Mouse (Mus musculus): ENCODE data around the gene Agtr1b. TPM values are rescaled to one million over a fixed set of nuclear protein-coding genes. Genes with fewer than 3 reads are reported as not detected.

Gene Agtr1b
- total and polyA plus RNA-seq, 3 experiments: not detected

DNA sequence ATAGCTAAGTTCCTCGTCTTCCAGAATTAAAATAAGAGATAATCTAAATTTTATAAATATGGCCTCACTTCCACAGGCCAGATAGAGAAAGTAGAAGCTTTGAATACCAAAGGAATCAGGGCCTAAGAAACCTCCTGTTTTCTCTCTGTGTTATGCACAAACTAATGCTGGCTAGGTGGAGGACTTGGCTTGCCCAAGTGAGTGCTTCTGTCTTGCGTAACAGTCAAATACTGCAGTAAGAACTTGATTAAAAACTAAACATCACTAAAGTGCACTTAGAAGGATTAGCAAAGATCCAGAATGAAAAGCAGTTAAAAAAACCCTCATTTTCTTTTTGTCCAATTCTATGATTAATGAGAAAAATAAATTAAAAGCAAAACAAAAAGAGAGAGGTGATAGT is 78.2 kb downstream of the Agtr1b start:
- Histone ChIP-seq H3K4me1 (ENCODE audit: insufficient read depth, low read depth, low read length) (peaks cover 6% of the 10 kb centered on the region), H3K27me3 (ENCODE audit: insufficient read depth, low read length) (no peaks in the 10 kb centered on the region), H3K36me3 (replicated peaks) (no peaks in the 10 kb centered on the region), H3K4me3 (ENCODE audit: low read depth, low read length) (no peak overlapping the region), H3K9me3 (replicated peaks) (no peaks in the 10 kb centered on the region)
- DNase-seq (ENCODE audit: low spot score) (no peak), ATAC-seq (ENCODE audit: extremely low read depth, insufficient number of reproducible peaks, low FRiP score, poor library complexity, severe bottlenecking) (no peak)
- TF ChIP-seq CTCF (IDR thresholded peaks at IDR 0.05; ENCODE audit: low read depth, low read length): no peak
- no peak for TF ChIP-seq GATA1 (IDR thresholded peaks at IDR 0.05; ENCODE audit: borderline replicate concordance, low read length)
- no peak for TF ChIP-seq POLR2AphosphoS5 (IDR thresholded peaks at IDR 0.05; ENCODE audit: insufficient replicate concordance, low read depth, low read length)
- TF ChIP-seq TAL1 (conservative IDR thresholded peaks at IDR 0.05; ENCODE audit: low read depth, low read length): no peak
- TF ChIP-seq GATA2 (IDR thresholded peaks at IDR 0.05; ENCODE audit: borderline replicate concordance, low read depth, low read length): no peak

DNA sequence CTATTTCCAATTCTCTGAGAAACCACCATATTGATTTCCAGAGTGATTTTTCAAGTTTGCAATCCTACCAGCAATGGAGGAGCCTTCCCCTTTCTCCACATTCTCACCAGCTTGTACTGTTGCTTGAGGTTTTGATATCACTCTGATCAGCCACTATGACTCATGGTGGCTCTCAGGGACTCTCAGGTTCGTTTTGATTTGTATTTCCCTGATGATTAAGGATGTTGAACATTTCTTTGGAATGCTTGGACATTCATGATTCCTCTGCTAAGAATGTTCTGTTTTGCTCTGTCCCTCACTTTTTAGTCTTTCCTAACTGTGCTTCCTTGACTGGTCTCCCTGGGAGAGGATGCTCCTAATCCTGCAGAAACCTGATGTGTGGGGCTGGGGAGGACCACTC is 85.2 kb downstream of the Agtr1b start:
- no peak for TF ChIP-seq TAL1 (conservative IDR thresholded peaks at IDR 0.05; ENCODE audit: low read depth, low read length)
- Histone ChIP-seq H3K9me3 (replicated peaks) (no peaks in the 10 kb centered on the region), H3K27me3 (ENCODE audit: insufficient read depth, low read length) (0 out of 2 replicates have a peak, but pooled peaks cover 2% of the 10 kb centered on the region), H3K4me1 (ENCODE audit: insufficient read depth, low read depth, low read length) (peaks cover 7% of the 10 kb centered on the region; the same call in 1 of the 2 replicates), H3K4me3 (ENCODE audit: low read depth, low read length) (no peak overlapping the region), H3K36me3 (replicated peaks) (no peaks in the 10 kb centered on the region)
- DNase-seq (ENCODE audit: low spot score) (no peak), ATAC-seq (ENCODE audit: extremely low read depth, insufficient number of reproducible peaks, low FRiP score, poor library complexity, severe bottlenecking) (no peak)

DNA sequence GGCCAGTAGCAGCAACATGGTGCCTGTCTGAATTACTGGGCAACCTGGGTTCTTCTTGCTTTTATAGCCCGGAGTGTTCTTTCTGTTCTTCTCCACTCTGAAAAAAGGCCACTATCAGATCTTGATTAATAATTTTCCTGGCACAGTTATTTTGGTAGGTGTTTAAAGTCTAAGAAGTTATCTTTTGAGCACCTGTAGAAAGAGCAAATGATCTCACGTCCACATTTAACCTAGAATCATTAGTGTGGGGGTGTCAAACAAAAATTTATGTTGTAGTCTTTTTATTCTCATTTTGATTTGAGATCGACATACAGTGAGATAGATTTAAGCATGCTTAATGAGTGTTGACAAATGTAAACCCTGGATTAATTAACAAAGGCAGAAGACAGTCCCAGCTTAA is 91.3 kb downstream of the Agtr1b start, which contains the start of gene Cpb1:
Gene Cpb1 (minus strand): TSS at position 101 of the 400 bp plus-strand sequence.
- H3K9me3 ChIP-seq (replicated peaks): no peaks in the 10 kb centered on the region
- DNase-seq (ENCODE audit: low spot score) (no peak), ATAC-seq (ENCODE audit: extremely low read depth, insufficient number of reproducible peaks, low FRiP score, poor library complexity, severe bottlenecking) (no peak)
- H3K36me3 ChIP-seq (replicated peaks): no peaks in the 10 kb centered on the region
- H3K27me3 ChIP-seq (ENCODE audit: insufficient read depth, low read length): 0 out of 2 replicates have a peak, but pooled peaks cover 1% of the 10 kb centered on the region
- TF ChIP-seq TAL1 (conservative IDR thresholded peaks at IDR 0.05; ENCODE audit: low read depth, low read length) (no peak), GATA1 (IDR thresholded peaks at IDR 0.05; ENCODE audit: borderline replicate concordance, low read length) (no peak), POLR2AphosphoS5 (IDR thresholded peaks at IDR 0.05; ENCODE audit: insufficient replicate concordance, low read depth, low read length) (no peak), CTCF (IDR thresholded peaks at IDR 0.05; ENCODE audit: low read depth, low read length) (no peak), GATA2 (IDR thresholded peaks at IDR 0.05; ENCODE audit: borderline replicate concordance, low read depth, low read length) (no peak)
- peaks cover 4% of the 10 kb centered on the region; the same call in 1 of the 2 replicates for H3K4me1 ChIP-seq (ENCODE audit: insufficient read depth, low read depth, low read length)
- no peak within 1 kb of the TSS for H3K4me3 ChIP-seq (ENCODE audit: low read depth, low read length)

Other genes starting within 250 kb of the Agtr1b start
- not detected in 2 replicates for gene Gyg, start 211.9 kb downstream of the Agtr1b start, total RNA-seq (2014; fragmentation: Nextera tagmentation)
- not detected in 2 replicates for gene Gyg, start 211.9 kb downstream of the Agtr1b start, total RNA-seq (2017)
- gene Gyg, start 211.9 kb downstream of the Agtr1b start, polyA plus RNA-seq (2012): not detected in 2 replicates
- gene Cpa3, start 125.0 kb downstream of the Agtr1b start, total RNA-seq (2014; fragmentation: Nextera tagmentation): 185 and 247 TPM in 2 replicates
- gene Cpa3, start 125.0 kb downstream of the Agtr1b start, total RNA-seq (2017): 558 and 610 TPM in 2 replicates
- gene Cpa3, start 125.0 kb downstream of the Agtr1b start, polyA plus RNA-seq (2012): 3.4 TPM in 2 replicates
- gene Cpb1, start 91.4 kb downstream of the Agtr1b start, total RNA-seq (2014; fragmentation: Nextera tagmentation): not detected in 2 replicates
- 0.22 and 1.2 TPM in 2 replicates for gene Cpb1, start 91.4 kb downstream of the Agtr1b start, total RNA-seq (2017)
- gene Cpb1, start 91.4 kb downstream of the Agtr1b start, polyA plus RNA-seq (2012): not detected in 2 replicates

All from G1E (cell line).